Mouse (Mus musculus) heart, adult 11 months (tissue): ENCODE measurements at regions not wholly inside any gene's neighbourhood (a gene's known extent, or its start where the extent isn't known, plus 50 kb on each side); places are given as distances from the start of the nearest gene placed in this dataset.

ENCODE experiments used
- DNase-seq: peaks from one replicate; pipeline ENCODE4 v3.0.0; 2022

GRCm38 (mm10) chrX:133505683-133506082 is 183.1 kb downstream of the Pcdh19 start:
- DNase-seq: no peak

GRCm38 (mm10) chrX:133461867-133462266 is 226.9 kb downstream of the Pcdh19 start:
- no peak for DNase-seq

- no peak for DNase-seq
These were observed 241.4 kb downstream of the Pcdh19 start for GRCm38 (mm10) chrX:133447417-133447816.

GRCm38 (mm10) chrX:133402446-133402845 is 286.3 kb downstream of the Pcdh19 start:
- DNase-seq: peak; percentile 55

GRCm38 (mm10) chrX:133387791-133388190 is 301.0 kb downstream of the Pcdh19 start:
- no peak for DNase-seq

GRCm38 (mm10) chrX:133373960-133374359 is 314.8 kb downstream of the Pcdh19 start:
- DNase-seq: no peak

GRCm38 (mm10) chrX:133373047-133373446 is 315.7 kb downstream of the Pcdh19 start:
- DNase-seq: no peak

- no peak for DNase-seq
These were observed 316.4 kb downstream of the Pcdh19 start for GRCm38 (mm10) chrX:133372411-133372810.

GRCm38 (mm10) chrX:133360739-133361138 is 328.0 kb downstream of the Pcdh19 start:
- DNase-seq: no peak
